Mouse (Mus musculus) heart, embryonic 14.5 days (tissue): ENCODE results near the gene Grik3. TPM values are rescaled to one million over a fixed set of nuclear protein-coding genes. Genes with fewer than 3 reads are reported as not detected.

Source experiments
- ATAC-seq: fragments of 200-750 bp; cut with Nextera tagmentation; 2 replicates; pipeline ENCODE4 v1.8.0; 2017; ENCODE audit warnings: low read depth, moderate TSS enrichment; ENCODE audit not compliant: insufficient number of reproducible peaks, insufficient read depth, low FRiP score
- H3K27ac ChIP-seq, 2 experiments: fragments of 200-500 bp in 1 of 2; fragments of 300-500 bp in 1 of 2; sonication (generic) in 1 of 2; replicated peaks in 1 of 2; 2 replicates each; pipeline ENCODE4 v1.5.1; 2012 to 2014; ENCODE audit warnings: low read depth in 2 of 2, low read length in 2 of 2, control low read depth in 1 of 2, mild to moderate bottlenecking in 1 of 2, mixed read lengths in 1 of 2; ENCODE audit not compliant: control insufficient read depth in 1 of 2, insufficient read depth in 1 of 2
- H3K27me3 ChIP-seq: fragments of 300-500 bp; sonication (generic); 2 replicates; pipeline ENCODE4 v1.6.1; 2014; ENCODE audit warnings: mild to moderate bottlenecking, low read length, control low read depth; ENCODE audit not compliant: control insufficient read depth, insufficient read depth
- H3K36me3 ChIP-seq: fragments of 300-500 bp; sonication (generic); 2 replicates; pipeline ENCODE4 v1.6.1; 2014; ENCODE audit warnings: mild to moderate bottlenecking, control low read depth, low read length, mixed read lengths; ENCODE audit not compliant: control insufficient read depth, insufficient read depth
- H3K4me1 ChIP-seq, 2 experiments: fragments of 200-500 bp in 1 of 2; fragments of 300-500 bp in 1 of 2; sonication (generic) in 1 of 2; 2 replicates each; pipeline ENCODE4 v1.6.1; 2012 to 2014; ENCODE audit warnings: low read length in 2 of 2, control low read depth in 1 of 2, mixed read lengths in 1 of 2; ENCODE audit not compliant: control insufficient read depth in 2 of 2, insufficient read depth in 2 of 2
- H3K4me2 ChIP-seq: fragments of 300-500 bp; sonication (generic); 2 replicates; pipeline ENCODE4 v1.6.1; 2014; ENCODE audit warnings: mild to moderate bottlenecking, low read length
- H3K4me3 ChIP-seq, 2 experiments: fragments of 200-500 bp in 1 of 2; fragments of 300-500 bp in 1 of 2; sonication (generic) in 1 of 2; 2 replicates each; pipeline ENCODE4 v1.5.1; 2012 to 2014; ENCODE audit warnings: low read length in 2 of 2, mild to moderate bottlenecking in 2 of 2, control low read depth in 1 of 2, low read depth in 1 of 2, moderate library complexity in 1 of 2; ENCODE audit not compliant: control insufficient read depth in 1 of 2, insufficient read depth in 1 of 2
- H3K9ac ChIP-seq: fragments of 300-500 bp; sonication (generic); 2 replicates; pipeline ENCODE4 v1.6.1; 2014; ENCODE audit warnings: mild to moderate bottlenecking, low read length
- H3K9me3 ChIP-seq: fragments of 300-500 bp; sonication (generic); 2 replicates; pipeline ENCODE4 v1.6.1; 2016; ENCODE audit warnings: low read length, control low read depth; ENCODE audit not compliant: control insufficient read depth
- WGBS: fragments of 180-500 bp; shearing (Covaris S2); extraction: QIAGEN DNeasy Blood & Tissue Kit; methylation state at CpG from one replicate; pipeline ENCODE4 v1.1.7; 2014; 5-methylcytosine and 5-hydroxymethylcytosine counted together
- polyA plus RNA-seq: library from polyadenylated mRNA; unstranded; fragments of >200 nt; fragmentation: Nextera tagmentation; extraction: Ambion mirVana; gene quantifications from 2 replicates; pipeline ENCODE4 v1.2.1, GENCODE M21; 2014

Gene Grik3
- polyA plus RNA-seq, 1 experiment from 2014 or later = 0.22 TPM

- Histone ChIP-seq H3K4me2 (peak overlapping the region; percentile 60), H3K4me3 (peak overlapping the region; percentile 21 to 27)
- 9% methylated on average over 38 of the region's 38 CpGs for WGBS
These were observed 239.1 kb downstream of the Grik3 start for GRCm38 (mm10) chr4:125729305-125730220.

GRCm38 (mm10) chr4:125730751-125731150 lies 240.3 kb downstream of the Grik3 start:
- WGBS = 86% methylated on average over 6 of the region's 6 CpGs
- ATAC-seq = no peak
- Histone ChIP-seq H3K27ac (no peak overlapping the region), H3K27me3 (peaks cover 18% of the 10 kb centered on the region), H3K4me3 (no peak overlapping the region), H3K9ac (no peak overlapping the region), H3K4me1 (peaks cover 5 to 6% of the 10 kb centered on the region in 2 experiments; a peak in 1 of 4 replicates), H3K36me3 (no peaks in the 10 kb centered on the region), H3K9me3 (no peaks in the 10 kb centered on the region), H3K4me2 (no peak overlapping the region)

More at GRCm38 (mm10) chr4:125729305-125730220, 239.1 kb downstream of the Grik3 start:
- Histone ChIP-seq H3K9ac (peak overlapping the region; percentile 28), H3K36me3 (no peaks in the 10 kb centered on the region), H3K27ac (no peak overlapping the region), H3K27me3 (peaks cover 18% of the 10 kb centered on the region), H3K4me1 (peaks cover 5 to 6% of the 10 kb centered on the region in 2 experiments; a peak in 1 of 4 replicates), H3K9me3 (no peaks in the 10 kb centered on the region)
- no peak for ATAC-seq

- whole genome bisulfite sequencing = 62% methylated on average over 4 of the region's 4 CpGs
- Histone ChIP-seq H3K27me3 (no peaks in the 10 kb centered on the region), H3K4me3 (no peak overlapping the region)
These were observed 246.3 kb downstream of the Grik3 start for GRCm38 (mm10) chr4:125736783-125737182.

GRCm38 (mm10) chr4:125738825-125739224 lies 248.3 kb downstream of the Grik3 start:
- ATAC-seq = no peak
- Histone ChIP-seq H3K9ac (no peak overlapping the region), H3K4me3 (no peak overlapping the region), H3K9me3 (no peaks in the 10 kb centered on the region), H3K27me3 (no peaks in the 10 kb centered on the region; the same call in 1 of the 2 replicates), H3K4me2 (no peak overlapping the region), H3K36me3 (no peaks in the 10 kb centered on the region), H3K4me1 (0 out of 4 replicates have a peak, but pooled peaks cover 0 to 2% of the 10 kb centered on the region in 2 experiments), H3K27ac (no peak overlapping the region)
- WGBS = 65% methylated on average over 4 of the region's 4 CpGs

More at GRCm38 (mm10) chr4:125736783-125737182, 246.3 kb downstream of the Grik3 start:
- Histone ChIP-seq H3K4me2 (no peak overlapping the region), H3K36me3 (no peaks in the 10 kb centered on the region), H3K27ac (no peak overlapping the region), H3K9me3 (no peaks in the 10 kb centered on the region), H3K4me1 (0 out of 4 replicates have a peak, but pooled peaks cover 0 to 2% of the 10 kb centered on the region in 2 experiments), H3K9ac (no peak overlapping the region)
- no peak for ATAC-seq

GRCm38 (mm10) chr4:125742162-125742571 lies 251.7 kb downstream of the Grik3 start:
- Histone ChIP-seq H3K9ac (no peak overlapping the region), H3K9me3 (no peaks in the 10 kb centered on the region), H3K4me1 (0 out of 4 replicates have a peak, but pooled peaks cover 0 to 2% of the 10 kb centered on the region in 2 experiments), H3K27me3 (no peaks in the 10 kb centered on the region; the same call in 1 of the 2 replicates), H3K36me3 (no peaks in the 10 kb centered on the region), H3K27ac (no peak overlapping the region), H3K4me2 (no peak overlapping the region), H3K4me3 (no peak overlapping the region)
- ATAC-seq = no peak
- WGBS = 67% methylated on average over 16 of the region's 16 CpGs

GRCm38 (mm10) chr4:125745902-125746301 lies 255.4 kb downstream of the Grik3 start:
- no peak overlapping the region for H3K9ac ChIP-seq
- H3K4me3 ChIP-seq = no peak overlapping the region
- H3K4me1 ChIP-seq = no peaks in the 10 kb centered on the region
- 53% methylated on average over 3 of the region's 3 CpGs for WGBS
- H3K27me3 ChIP-seq = no peaks in the 10 kb centered on the region; the same call in 1 of the 2 replicates
- H3K27ac ChIP-seq = no peak overlapping the region
- ATAC-seq = no peak
- H3K36me3 ChIP-seq = no peaks in the 10 kb centered on the region
- no peaks in the 10 kb centered on the region for H3K9me3 ChIP-seq
- H3K4me2 ChIP-seq = no peak overlapping the region

- Histone ChIP-seq H3K27me3 (no peaks in the 10 kb centered on the region), H3K36me3 (no peaks in the 10 kb centered on the region), H3K9ac (no peak overlapping the region), H3K27ac (no peak overlapping the region), H3K9me3 (no peaks in the 10 kb centered on the region), H3K4me1 (no peaks in the 10 kb centered on the region), H3K4me3 (no peak overlapping the region), H3K4me2 (no peak overlapping the region)
- 79% methylated on average over 5 of the region's 5 CpGs for WGBS
- ATAC-seq = no peak
These were observed 265.9 kb downstream of the Grik3 start for GRCm38 (mm10) chr4:125756393-125756792.
